Mouse (Mus musculus) lung, adult 2 months (tissue): Measurements from ENCODE around the gene Tenm1. TPM values are rescaled to one million over a fixed set of nuclear protein-coding genes. Genes with fewer than 3 reads are reported as not detected.

Source experiments
- DNase-seq: peaks from one replicate; pipeline ENCODE4 v3.0.0; 2022
- H3K4me1 ChIP-seq: fragments of 200-500 bp; 2 replicates; pipeline ENCODE4 v1.6.1; 2011; ENCODE audit warnings: low read length; ENCODE audit not compliant: control insufficient read depth, insufficient read depth
- H3K4me3 ChIP-seq: fragments of 200-500 bp; replicated peaks from 2 replicates; pipeline ENCODE3; 2011; ENCODE audit warnings: low read depth, mild to moderate bottlenecking, control low read depth, low read length; ENCODE audit errors: extremely low read depth
- CTCF ChIP-seq: fragments of 200-500 bp; IDR thresholded peaks from 2 replicates; pipeline ENCODE4 v1.5.1; 2011; ENCODE audit warnings: mild to moderate bottlenecking, low read length, control low read depth; ENCODE audit not compliant: insufficient read depth
- POLR2A ChIP-seq: fragments of 200-500 bp; IDR thresholded peaks from 2 replicates; pipeline ENCODE4 v1.6.1; 2011; ENCODE audit warnings: low read depth, mild to moderate bottlenecking, control low read depth, low read length, borderline replicate concordance; ENCODE audit errors: extremely low read depth
- WGBS: fragments of 180-500 bp; shearing (Covaris S2); methylation state at CpG from one replicate; pipeline ENCODE4 v1.1.7; 2018; 5-methylcytosine and 5-hydroxymethylcytosine counted together
- polyA plus RNA-seq: library from polyadenylated mRNA; depleted of rRNA; stranded (reverse); fragments of >200 nt; gene quantifications from 2 replicates; pipeline ENCODE4 v1.2.3, GENCODE M21; 2012; rRNA removed

Tenm1 gene
- not detected in 2 replicates for polyA plus RNA-seq

- H3K4me1 ChIP-seq, result no peaks in the 10 kb centered on the region
- H3K4me3 ChIP-seq, result no peak within 1 kb of the TSS
- 29% methylated on average over 22 of the region's 22 CpGs for WGBS
- DNase-seq, result no peak
- no peak for TF ChIP-seq CTCF
- TF ChIP-seq POLR2A, result no peak
Measured at GRCm38 (mm10) chrX:43428855-43429263, at the start of gene Tenm1. Tenm1 (minus strand) TSS chrX:43429126.

GRCm38 (mm10) chrX:43467311-43467710, 38.4 kb upstream of the Tenm1 start:
- TF ChIP-seq CTCF (no peak), POLR2A (no peak)
- Histone ChIP-seq H3K4me3 (no peak overlapping the region), H3K4me1 (no peaks in the 10 kb centered on the region)
- no peak for DNase-seq

DNA sequence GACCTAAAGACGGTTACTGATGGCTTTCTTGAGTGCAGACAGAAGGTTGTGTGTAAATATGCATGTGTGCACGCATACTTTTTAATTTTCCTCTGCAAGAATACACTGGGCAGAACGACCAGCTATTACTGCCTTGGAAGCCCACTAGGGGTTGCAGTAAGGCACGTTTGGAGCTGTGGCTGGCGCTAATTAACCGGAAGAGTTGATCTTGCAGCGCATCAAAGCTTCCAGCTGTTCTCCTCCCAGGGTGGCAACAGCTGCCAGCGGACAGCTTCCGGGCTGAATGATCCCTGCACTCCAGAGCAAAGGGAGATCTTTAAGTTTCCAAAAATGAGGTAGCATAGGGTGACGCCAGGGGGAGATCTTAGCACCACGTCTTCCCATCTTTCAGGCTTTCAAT, 1.7 kb upstream of the Tenm1 start:
- Histone ChIP-seq H3K4me3 (no peak overlapping the region), H3K4me1 (no peaks in the 10 kb centered on the region)
- no peak for DNase-seq
- TF ChIP-seq POLR2A (no peak), CTCF (no peak)
- 15% methylated on average over 11 of the region's 11 CpGs for WGBS

DNA sequence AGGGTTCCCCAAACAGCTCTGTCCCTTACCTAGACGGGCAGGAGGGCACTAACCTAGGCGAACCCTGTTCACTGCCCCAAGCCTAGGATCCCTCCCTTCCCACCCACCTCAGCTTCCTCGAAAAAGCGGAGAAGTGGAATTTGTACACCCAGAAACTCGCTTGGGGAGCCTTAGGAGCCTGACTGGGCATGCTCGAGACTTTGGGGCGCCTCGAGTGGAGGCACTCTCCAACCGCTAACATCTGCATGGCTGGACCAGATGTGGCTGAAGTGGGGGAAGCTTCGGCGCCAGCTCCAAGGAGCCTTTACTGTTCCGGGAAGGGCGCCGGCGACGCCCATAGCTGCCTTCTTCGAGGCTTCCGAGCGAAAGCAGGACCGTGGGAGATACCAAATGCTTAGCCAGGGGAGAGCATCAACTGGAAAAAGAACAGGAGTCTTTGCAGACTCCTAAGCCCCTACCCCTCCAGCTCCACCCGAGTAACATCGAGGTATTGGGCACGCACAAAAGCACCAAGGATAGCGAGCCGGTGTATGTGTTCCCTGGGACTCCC, 1.1 kb upstream of the Tenm1 start:
- no peak for DNase-seq
- Histone ChIP-seq H3K4me1 (no peaks in the 10 kb centered on the region), H3K4me3 (no peak overlapping the region)
- TF ChIP-seq CTCF, result no peak
- no peak for TF ChIP-seq POLR2A
- 33% methylated on average over 25 of the region's 25 CpGs for WGBS

DNA sequence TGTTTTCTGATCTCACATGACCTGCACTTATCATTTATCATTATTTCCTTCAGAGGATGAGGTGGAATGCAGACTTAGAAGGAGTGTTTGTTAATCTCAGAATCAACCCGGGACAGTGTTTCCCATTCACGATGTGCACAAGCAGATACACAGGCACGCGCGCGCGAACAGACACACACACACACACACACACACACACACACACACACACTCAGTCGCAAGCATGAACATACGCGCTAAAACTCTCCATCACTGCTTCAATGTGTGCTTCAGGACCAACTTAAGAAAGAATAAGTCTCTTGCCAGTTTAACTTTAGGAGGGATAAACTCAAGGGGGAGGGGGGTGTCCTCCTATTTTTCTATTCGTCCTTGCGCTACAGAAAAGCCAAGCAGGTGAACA, 411 bp upstream of the Tenm1 start:
- no peak for DNase-seq
- no peak for TF ChIP-seq CTCF
- H3K4me1 ChIP-seq, result no peaks in the 10 kb centered on the region
- 34% methylated on average over 12 of the region's 12 CpGs for WGBS
- no peak overlapping the region for H3K4me3 ChIP-seq

DNA sequence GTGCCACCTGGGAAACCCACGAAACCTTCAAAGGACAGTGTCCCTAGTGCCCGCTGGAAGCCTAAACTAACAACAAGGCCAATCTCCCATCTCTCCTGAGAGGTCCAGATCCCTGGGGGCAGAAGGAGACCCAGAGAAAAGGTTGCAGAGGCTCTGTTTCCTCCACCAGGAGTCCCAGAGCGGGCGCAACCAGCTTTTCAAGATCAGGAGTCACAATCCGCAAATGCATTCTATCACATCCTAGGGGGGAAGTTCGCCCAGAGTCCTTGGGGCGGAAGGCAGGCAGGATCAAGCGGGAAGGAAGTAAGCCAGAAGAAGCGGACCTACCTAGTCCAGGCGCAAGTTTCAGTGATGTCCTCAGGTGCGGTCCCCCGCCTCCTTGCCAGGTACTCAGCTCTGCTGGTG, 963 bp downstream of the Tenm1 start:
- TF ChIP-seq CTCF (no peak), POLR2A (no peak)
- Histone ChIP-seq H3K4me3 (no peak overlapping the region), H3K4me1 (no peaks in the 10 kb centered on the region)
- no peak for DNase-seq
- 25% methylated on average over 12 of the region's 12 CpGs for WGBS

GRCm38 (mm10) chrX:43427111-43427510, 1.8 kb downstream of the Tenm1 start:
- Histone ChIP-seq H3K4me1 (no peaks in the 10 kb centered on the region), H3K4me3 (no peak overlapping the region)
- no peak for DNase-seq
- WGBS, result 36% methylated on average over 10 of the region's 10 CpGs
- TF ChIP-seq POLR2A, result no peak
- no peak for TF ChIP-seq CTCF

DNA sequence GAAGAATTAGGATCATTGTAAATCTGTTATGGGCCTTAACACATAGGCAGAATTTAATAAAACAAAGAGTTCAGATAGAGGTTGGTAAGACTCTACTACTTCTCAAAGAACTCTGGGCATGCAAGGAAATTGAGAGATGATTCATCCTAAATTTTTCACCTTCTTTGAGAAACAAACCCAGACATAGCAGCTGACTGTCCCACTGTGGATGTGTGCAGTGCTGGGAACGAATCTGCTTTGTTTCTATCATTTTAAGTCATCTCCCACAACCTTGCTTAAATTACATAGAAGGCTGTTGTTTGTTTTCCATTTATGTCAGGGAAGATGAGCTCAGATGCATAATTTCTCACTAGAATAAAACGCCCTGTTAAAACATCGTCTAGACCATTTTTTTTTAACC, 31.0 kb downstream of the Tenm1 start:
- H3K4me3 ChIP-seq, result no peak overlapping the region
- DNase-seq, result no peak
- H3K4me1 ChIP-seq, result no peaks in the 10 kb centered on the region
- WGBS, result 57% methylated on average over 3 of the region's 3 CpGs
- TF ChIP-seq CTCF (no peak), POLR2A (no peak)

DNA sequence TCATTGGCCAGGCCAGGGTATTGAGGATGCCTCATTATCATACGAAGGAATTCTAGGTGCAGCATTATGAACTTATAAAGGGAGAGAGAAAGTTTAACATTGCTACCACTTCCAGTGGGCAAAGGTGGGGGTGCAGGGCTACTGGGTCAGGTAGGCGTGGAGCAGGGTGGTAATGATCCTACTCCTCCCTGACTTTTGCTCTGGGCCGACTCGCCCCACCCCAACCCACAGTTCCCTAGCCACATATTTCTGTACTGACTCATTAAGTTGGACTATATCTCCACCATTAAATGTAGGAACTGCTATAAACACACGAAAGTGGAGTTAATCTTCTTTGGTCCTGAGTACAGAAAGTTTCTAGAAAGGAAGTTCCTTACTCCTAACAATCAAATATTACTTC, 40.8 kb downstream of the Tenm1 start:
- DNase-seq, result no peak
- no peak for TF ChIP-seq CTCF
- TF ChIP-seq POLR2A, result no peak
- WGBS, result 67% methylated on average over 5 of the region's 5 CpGs
- no peaks in the 10 kb centered on the region for H3K4me1 ChIP-seq
- H3K4me3 ChIP-seq, result no peak overlapping the region

DNA sequence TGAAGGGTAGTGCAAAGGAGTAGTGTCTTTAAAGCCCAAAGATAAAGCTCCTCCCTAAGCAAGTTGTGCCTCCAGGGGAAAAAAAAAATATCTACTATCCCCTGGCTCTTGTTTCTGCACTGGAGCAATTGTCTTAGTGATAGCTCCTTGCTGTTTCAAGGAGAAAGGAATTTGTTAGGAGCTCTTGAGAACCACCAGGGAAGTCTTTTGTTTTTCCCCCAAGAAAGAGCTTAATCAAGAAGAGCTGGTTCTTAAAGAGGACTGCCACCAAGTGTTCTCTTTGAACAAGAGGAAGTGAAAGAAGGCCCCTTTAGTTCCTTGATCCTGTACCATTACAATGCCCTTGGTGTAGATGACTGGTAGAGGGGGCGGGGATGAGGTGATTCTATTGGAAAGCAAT, 56.4 kb downstream of the Tenm1 start:
- TF ChIP-seq POLR2A (no peak), CTCF (no peak)
- H3K4me3 ChIP-seq, result no peak overlapping the region
- no peak for DNase-seq
- H3K4me1 ChIP-seq, result no peaks in the 10 kb centered on the region
- 53% methylated on average over 1 of the region's 1 CpGs for WGBS
